ENCODE assay signal across 9 mouse cellular contexts in the genomic region with DNA sequence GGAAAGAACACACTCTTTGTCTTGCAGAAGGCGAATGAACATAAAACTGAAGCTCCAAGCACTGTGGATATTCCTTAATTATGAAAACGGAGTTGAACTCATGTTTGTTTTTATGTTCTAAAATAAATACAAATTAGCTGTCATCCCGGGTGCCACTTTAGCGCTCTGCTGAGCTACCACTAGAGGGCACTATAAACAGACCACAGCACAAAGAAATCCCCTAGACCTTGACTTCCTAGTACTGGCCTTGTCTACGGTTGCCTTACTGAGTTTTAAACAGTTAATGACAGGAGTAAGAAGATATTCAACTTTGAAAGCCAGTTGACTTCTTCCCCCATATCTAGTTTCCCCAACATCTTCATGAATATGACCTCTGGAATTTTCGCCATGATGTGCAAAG. TPM values are rescaled to one million over a fixed set of nuclear protein-coding genes. Genes with fewer than 3 reads are reported as not detected.
DNase-seq lines count a peak whose midpoint lies in the region; ATAC-seq and TF ChIP-seq lines count a peak whose summit lies in the region.
"Had no signal": no experiment of that assay in that cellular context is flagged by ENCODE, and none has a peak within 500 bp of the region (broad histone marks: within the 10 kb centered on the region; RNA-seq: fewer than 3 reads in every experiment).

No protein-coding gene starts in this region.

- H3K27ac ChIP-seq in hindbrain, embryonic 14.5 days = no peak overlapping the region
- H3K27ac ChIP-seq in hindbrain, embryonic 16.5 days (ENCODE audit: low read depth, low read length) = no peak overlapping the region
- H3K27ac ChIP-seq in CH12.LX (ENCODE audit: insufficient read depth, low read depth) = no peak overlapping the region
- H3K27ac ChIP-seq: embryonic facial prominence, embryonic 15.5 days had no signal

- dilution Hi-C loops in CH12.LX (cut with MboI; ENCODE audit: extremely low pct_ligation_motif_present, extremely low pct_unique_long_range_greater_than_20kb, low sequenced_read_pairs) = no loop called here

- no peak overlapping the region for H3K9ac ChIP-seq in hindbrain, embryonic 14.5 days
- H3K9ac ChIP-seq in hindbrain, embryonic 16.5 days (ENCODE audit: low read depth, low read length) = no peak overlapping the region
- H3K9ac ChIP-seq in CH12.LX (ENCODE audit: insufficient read depth, low read depth) = no peak overlapping the region
- H3K9ac ChIP-seq: embryonic facial prominence, embryonic 15.5 days had no signal

- no peaks in the 10 kb centered on the region for H3K27me3 ChIP-seq in hindbrain, embryonic 14.5 days (ENCODE audit: control insufficient read depth, insufficient read depth, low read length)
- H3K27me3 ChIP-seq in hindbrain, embryonic 16.5 days (replicated peaks; ENCODE audit: control insufficient read depth, insufficient read depth, low read length) = no peaks in the 10 kb centered on the region
- no peaks in the 10 kb centered on the region for H3K27me3 ChIP-seq in CH12.LX (replicated peaks)
- H3K27me3 ChIP-seq: embryonic facial prominence, embryonic 15.5 days had no signal

- WGBS in hindbrain, embryonic 14.5 days = 22% methylated on average over 6 of the region's 6 CpGs
- WGBS in hindbrain, embryonic 16.5 days = 20% methylated on average over 6 of the region's 6 CpGs

- no peak overlapping the region for H3K4me3 ChIP-seq in hindbrain, embryonic 14.5 days (replicated peaks; ENCODE audit: low read length)
- H3K4me3 ChIP-seq in hindbrain, embryonic 16.5 days (ENCODE audit: low read length) = no peak overlapping the region
- H3K4me3 ChIP-seq in CH12.LX (replicated peaks in 1 of 3; ENCODE audit: low read depth in 2 of 3, low read length in 2 of 3, poor library complexity in 1 of 3) = no peak overlapping the region
- H3K4me3 ChIP-seq: embryonic facial prominence, embryonic 15.5 days had no signal

- no peak overlapping the region for H3K4me2 ChIP-seq in hindbrain, embryonic 14.5 days (replicated peaks)
- H3K4me2 ChIP-seq in hindbrain, embryonic 16.5 days (ENCODE audit: low read length) = no peak overlapping the region
- peak overlapping the region; percentile 29; the same call in 1 of the 2 replicates for H3K4me2 ChIP-seq in CH12.LX (ENCODE audit: insufficient read depth, low read depth, poor library complexity, severe bottlenecking)
- H3K4me2 ChIP-seq: embryonic facial prominence, embryonic 15.5 days had no signal

- TF ChIP-seq CTCF in CH12.LX (conservative IDR thresholded peaks at IDR 0.05 in 1 of 2, IDR thresholded peaks at IDR 0.05 in 1 of 2; ENCODE audit: low read depth in 2 of 2, low read length in 2 of 2) = peak; percentile 77 to 88

- no peaks in the 10 kb centered on the region for H3K79me2 ChIP-seq in CH12.LX (replicated peaks; ENCODE audit: control insufficient read depth, extremely low read depth, insufficient read depth, poor library complexity, severe bottlenecking)

- no peak for ATAC-seq in hindbrain, embryonic 14.5 days (ENCODE audit: low FRiP score)
- no peak for ATAC-seq in hindbrain, embryonic 16.5 days
- peak; percentile 70 for ATAC-seq in erythroid progenitor cell, adult 5-6 weeks (replicated peaks; ENCODE audit: low FRiP score, poor library complexity, severe bottlenecking)
- ATAC-seq in megakaryocyte progenitor cell, adult 5-6 weeks (replicated peaks; ENCODE audit: poor library complexity) = peak; percentile 91

- DNase-seq in hindbrain, embryonic 14.5 days (ENCODE audit: low spot score) = peak; percentile 76
- peak; percentile 66 for DNase-seq in CH12.LX (ENCODE audit: extremely low read depth)
- DNase-seq in brain, adult 2 months (ENCODE audit: low read depth, low spot score) = peak; percentile 64
- peak; percentile 40 to 52 for DNase-seq in kidney, postnatal 25 days
- DNase-seq in yolk sac, embryonic 10.5 days (ENCODE audit: low spot score) = peak; percentile 36

- H3K4me1 ChIP-seq in hindbrain, embryonic 14.5 days (replicated peaks; ENCODE audit: control insufficient read depth, insufficient read depth, low read length) = no peaks in the 10 kb centered on the region
- no peaks in the 10 kb centered on the region for H3K4me1 ChIP-seq in hindbrain, embryonic 16.5 days (ENCODE audit: control insufficient read depth, insufficient read depth, low read depth, low read length)
- H3K4me1 ChIP-seq in CH12.LX (ENCODE audit: control insufficient read depth in 1 of 2, insufficient read depth in 2 of 2) = no peaks in the 10 kb centered on the region
- H3K4me1 ChIP-seq: embryonic facial prominence, embryonic 15.5 days had no signal

- no peaks in the 10 kb centered on the region for H3K9me3 ChIP-seq in hindbrain, embryonic 14.5 days (ENCODE audit: control insufficient read depth, low read length)
- no peaks in the 10 kb centered on the region for H3K9me3 ChIP-seq in hindbrain, embryonic 16.5 days (ENCODE audit: control insufficient read depth, low read length)
- peaks cover 5% of the 10 kb centered on the region for H3K9me3 ChIP-seq in CH12.LX (replicated peaks; ENCODE audit: low read length)
- H3K9me3 ChIP-seq: embryonic facial prominence, embryonic 15.5 days had no signal

- no peak for TF ChIP-seq POLR2A in CH12.LX (IDR thresholded peaks at IDR 0.05; ENCODE audit: low read depth, low read length)

- H3K36me3 ChIP-seq in hindbrain, embryonic 14.5 days (replicated peaks; ENCODE audit: control insufficient read depth, insufficient read depth) = no peaks in the 10 kb centered on the region
- H3K36me3 ChIP-seq in hindbrain, embryonic 16.5 days (ENCODE audit: control insufficient read depth, insufficient read depth, low read length) = no peaks in the 10 kb centered on the region
- no peaks in the 10 kb centered on the region for H3K36me3 ChIP-seq in CH12.LX (replicated peaks in 1 of 2; ENCODE audit: control insufficient read depth in 1 of 2, insufficient read depth in 1 of 2, low read length in 1 of 2)
- H3K36me3 ChIP-seq: embryonic facial prominence, embryonic 15.5 days had no signal

- peak; percentile 76 for TF ChIP-seq RAD21 in CH12.LX (IDR thresholded peaks at IDR 0.05; ENCODE audit: low read depth, low read length)

- in situ Hi-C loops in CH12.LX (cut with MboI; ENCODE audit: low pct_ligation_motif_present, low pct_unique_long_range_greater_than_20kb, low sequenced_read_pairs) = no loop called here

- no peak for TF ChIP-seq EP300 in CH12.LX (IDR thresholded peaks at IDR 0.05; ENCODE audit: low read length)

TF ChIP-seq in CH12.LX, 34 proteins besides CTCF, POLR2A, EP300 and RAD21:
- 0 out of 2 replicates have a peak, but pooled peaks have one; percentile 12 for TF ChIP-seq ZC3H11A (IDR thresholded peaks at IDR 0.05; ENCODE audit: low read depth, low read length)
- peak; percentile 59 for TF ChIP-seq ELF1 (IDR thresholded peaks at IDR 0.05; ENCODE audit: low read depth, low read length)
- peak; percentile 81 for TF ChIP-seq SMC3 (IDR thresholded peaks at IDR 0.05; ENCODE audit: low read depth, low read length)
- TF ChIP-seq MAFK (IDR thresholded peaks at IDR 0.05; ENCODE audit: insufficient replicate concordance, low read length) = no peak

RNA-seq across cellular contexts. Expression of gene Hspb3, which starts 29.9 kb away (rescaled TPM):
- 0.25 TPM in 1 of 2 replicates, not detected in the other for polyA plus RNA-seq in hindbrain, embryonic 14.5 days (2014; fragmentation: Nextera tagmentation; extraction: Ambion mirVana)
- 0.41 and 0.56 TPM in 2 replicates for polyA plus RNA-seq in hindbrain, embryonic 16.5 days (2015; fragmentation: Nextera tagmentation; extraction: Ambion mirVana)
- total RNA-seq in CH12.LX (2012; rRNA removed) (not detected in 2 replicates), CH12.LX (2014; rRNA removed) (not detected in 2 replicates)
- not detected in 2 replicates for polyA plus RNA-seq in CH12.LX (2012; ENCODE audit: insufficient read length, low read depth)
- total RNA-seq in erythroid progenitor cell, adult 5-6 weeks (2015; ENCODE audit: low replicate concordance) = not detected in 2 replicates
- total RNA-seq in erythroid progenitor cell, adult 5-6 weeks (2017; ENCODE audit: low replicate concordance) = not detected in 2 replicates
- total RNA-seq in megakaryocyte progenitor cell, adult 5-6 weeks (2015) = not detected in 2 replicates
- total RNA-seq in megakaryocyte progenitor cell, adult 5-6 weeks (2017) = not detected in 2 replicates

Comparison
In these comparisons a context has a peak if more than half of its experiments do, and no peak if none do; other contexts are left out.
1. ATAC-seq: peak in erythroid progenitor cell, adult 5-6 weeks (single experiment) and megakaryocyte progenitor cell, adult 5-6 weeks (single experiment); none in hindbrain, embryonic 14.5 days (single experiment) and hindbrain, embryonic 16.5 days (single experiment).
2. Peak in every context shown above with its lines, with median percentiles within 50 percentile points of each other: DNase-seq.